Mouse (Mus musculus) thymus, postnatal 4 days (tissue): ENCODE measurements around the gene Timeless.
"Not testable (repeated sequence)": the region's sequence is repeated elsewhere in the genome, so short reads cannot be mapped to it uniquely, and the experiment has no call there.

Source experiments
- DNase-seq: peaks from one replicate; pipeline ENCODE4 v3.0.0; 2021

Timeless gene

DNA sequence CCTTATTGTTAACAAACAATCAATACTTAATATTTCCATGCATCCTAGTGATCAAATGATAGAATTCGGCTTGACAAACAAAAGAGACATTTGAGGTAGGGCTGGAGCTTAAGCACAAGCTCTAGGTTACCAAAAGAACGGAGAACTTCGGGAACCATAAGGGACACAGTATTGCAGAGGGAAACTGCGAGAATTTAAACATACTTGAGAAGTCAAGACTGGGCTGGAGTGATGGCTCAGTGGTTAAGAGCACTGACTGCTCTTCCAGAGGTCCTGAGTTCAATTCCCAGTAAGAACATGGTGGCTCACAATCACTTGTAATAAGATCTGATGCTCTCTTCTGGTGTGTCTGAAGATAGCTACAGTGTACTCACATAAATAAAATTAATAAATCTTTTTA lies 17.8 kb upstream of the Timeless start:
- DNase-seq, result not testable (repeated sequence)

DNA sequence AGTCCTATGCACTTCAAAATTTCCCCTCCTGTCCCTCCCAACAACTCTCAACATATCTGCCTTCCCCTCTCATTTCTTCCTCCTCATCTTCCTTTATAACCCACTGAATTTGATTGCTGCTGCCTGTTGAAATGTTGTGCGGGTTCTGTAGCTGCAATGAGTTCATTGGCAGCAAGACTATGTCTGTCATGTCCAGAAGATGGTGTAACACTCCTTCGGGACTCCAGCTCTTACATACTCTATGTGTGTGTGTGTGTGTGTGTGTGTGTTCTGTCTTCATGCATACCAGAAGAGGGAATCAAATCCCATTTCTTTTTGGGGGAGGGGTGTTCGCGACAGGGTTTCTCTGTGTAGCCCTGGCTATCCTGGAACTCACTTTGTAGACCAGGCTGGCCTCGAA lies 16.9 kb upstream of the Timeless start:
- DNase-seq, result no peak

DNA sequence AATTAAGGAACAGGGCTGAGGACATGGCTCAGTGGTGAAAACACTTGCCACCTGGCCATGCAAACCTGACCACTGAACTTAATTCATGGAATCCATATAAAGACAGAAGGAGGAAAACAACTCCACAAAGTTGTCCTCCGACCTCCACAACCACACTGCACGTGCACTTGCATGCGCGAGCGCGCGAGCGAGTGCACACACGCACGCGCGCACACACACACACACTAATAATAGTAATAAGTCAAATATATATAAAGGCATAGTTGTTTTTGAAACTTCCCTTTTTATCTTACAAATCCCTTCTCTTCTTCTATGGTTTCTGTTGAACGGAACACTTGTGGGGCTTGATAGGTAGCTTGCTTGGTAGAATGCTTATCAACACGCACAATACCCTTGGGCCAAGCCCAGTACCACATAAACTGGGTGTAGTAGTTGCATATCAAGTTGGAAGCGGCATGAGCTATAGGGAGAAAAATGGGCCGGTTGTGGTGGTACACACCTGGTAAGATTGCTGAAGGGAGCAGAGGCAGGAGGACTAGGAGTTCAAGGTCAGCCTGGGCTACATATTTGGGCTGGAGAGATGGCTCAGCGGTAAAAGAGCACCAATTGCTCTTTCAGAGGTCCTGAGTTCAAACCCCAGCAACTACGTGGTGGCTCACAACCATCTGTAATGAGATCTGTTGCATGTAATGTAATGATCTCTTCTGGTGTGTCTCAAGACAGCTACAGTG lies 13.3 kb upstream of the Timeless start:
- no peak for DNase-seq

DNA sequence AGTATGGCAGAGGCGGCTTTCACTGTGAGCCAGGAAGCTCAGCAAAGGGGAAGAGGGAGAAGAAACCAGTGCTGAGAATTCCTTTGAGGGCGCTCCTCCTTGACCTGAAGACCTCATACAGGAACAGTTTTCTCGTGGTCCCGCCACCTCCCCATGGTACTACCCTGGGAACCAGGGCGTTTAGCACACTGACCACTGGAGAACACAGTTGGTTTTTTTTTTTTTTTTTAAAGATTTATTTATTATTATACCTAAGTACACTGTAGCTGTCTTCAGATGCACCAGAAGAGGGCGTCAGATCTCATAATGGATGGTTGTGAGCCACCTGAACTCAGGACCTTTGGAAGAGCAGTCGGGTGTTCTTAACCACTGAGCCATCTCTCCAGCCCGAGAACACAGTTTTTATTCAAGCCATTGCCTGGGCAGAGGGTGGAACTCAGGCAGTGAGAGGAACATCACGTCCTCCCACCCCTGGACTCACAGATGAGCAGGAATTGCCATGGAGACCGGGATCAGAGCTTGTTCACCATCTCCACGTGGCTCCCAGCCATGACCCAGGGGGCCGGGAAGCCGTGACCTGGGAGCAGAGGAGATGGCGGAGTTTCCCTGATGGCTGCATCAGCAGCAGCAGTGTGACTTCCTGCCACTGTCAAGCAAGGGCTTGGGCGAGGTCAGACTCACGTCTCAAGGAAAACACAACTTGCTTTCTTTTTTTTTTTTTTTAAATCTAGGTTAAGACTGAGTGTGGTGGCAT lies 10.2 kb upstream of the Timeless start:
- DNase-seq, result peak; percentile 30

DNA sequence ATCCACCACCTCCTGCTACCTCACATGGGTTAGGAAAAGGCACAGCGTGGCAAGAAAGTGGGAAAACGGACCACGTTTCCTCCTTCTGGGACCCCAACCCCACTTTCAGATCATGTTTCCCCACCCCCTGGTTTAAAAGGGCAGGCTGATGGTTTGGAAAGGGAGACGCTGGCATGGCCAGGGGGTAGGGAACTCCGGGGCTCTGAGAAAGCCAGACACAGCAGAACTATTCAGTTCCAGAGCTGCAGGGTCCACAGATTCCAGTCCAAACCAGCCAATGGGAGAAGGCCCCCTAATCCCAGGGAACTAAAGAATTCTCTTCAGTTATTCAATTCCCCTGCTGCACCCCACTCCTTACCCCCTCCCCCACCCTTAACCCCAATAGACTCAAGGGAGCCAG lies 6.8 kb upstream of the Timeless start:
- no peak for DNase-seq

DNA sequence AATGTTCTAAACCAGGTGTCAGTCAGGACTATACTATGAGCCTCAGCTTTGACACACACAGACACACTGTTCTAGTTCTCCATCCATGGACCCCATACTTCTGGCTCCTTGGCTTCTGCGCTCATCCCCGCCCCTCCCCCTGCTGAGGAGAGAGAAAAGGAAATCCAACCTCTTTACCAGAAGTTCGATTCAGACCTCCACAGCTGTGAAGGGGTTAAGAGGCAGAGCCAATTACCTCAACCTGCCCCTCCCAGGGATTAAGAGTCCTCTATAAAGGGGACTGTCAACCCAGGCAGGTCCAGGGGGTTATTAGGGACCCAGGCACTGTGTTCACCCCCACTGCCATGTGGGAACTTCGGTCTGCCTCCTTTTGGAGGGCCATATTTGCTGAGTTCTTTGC lies 6.3 kb upstream of the Timeless start, which contains the start of gene Mip:
Gene Mip, plus strand, starts transcription at position 301 of the 400 bp plus-strand sequence.
- no peak for DNase-seq

DNA sequence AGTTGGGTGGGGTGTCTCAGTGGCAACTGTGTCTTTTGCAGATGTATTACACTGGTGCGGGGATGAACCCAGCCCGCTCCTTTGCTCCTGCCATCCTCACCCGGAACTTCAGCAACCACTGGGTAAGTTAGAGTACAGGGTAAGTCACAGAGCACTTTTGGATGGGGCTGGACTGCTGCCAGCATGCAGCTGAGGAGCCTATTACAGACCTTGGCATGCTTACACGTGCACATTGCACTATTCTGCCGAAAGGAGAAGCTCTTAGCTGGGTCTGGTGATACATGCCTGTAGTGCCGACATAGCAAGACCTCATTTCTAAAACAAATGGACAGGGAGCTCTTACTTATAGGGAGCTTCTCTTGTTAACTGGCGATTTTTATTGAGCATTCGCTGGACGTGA lies 4.3 kb upstream of the Timeless start:
- DNase-seq, result no peak

DNA sequence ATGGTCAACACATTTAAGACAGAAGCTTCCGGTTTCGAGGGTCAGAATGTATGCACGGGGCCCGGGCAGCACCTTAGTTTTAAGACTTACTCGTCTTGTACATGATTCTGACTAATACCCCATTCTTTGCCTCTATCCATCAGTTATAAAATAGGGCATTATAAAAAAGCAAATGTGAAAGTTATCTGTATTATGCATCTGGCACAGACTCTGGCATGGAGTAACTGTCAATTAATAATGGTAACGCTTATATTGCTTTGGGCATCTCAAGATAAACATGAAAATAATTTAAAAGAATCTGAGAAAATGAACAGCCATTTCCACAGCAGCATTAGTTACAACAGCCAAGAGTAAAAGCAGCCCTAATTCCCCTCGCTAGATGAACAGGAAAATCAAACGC lies 3.9 kb upstream of the Timeless start:
- no peak for DNase-seq

DNA sequence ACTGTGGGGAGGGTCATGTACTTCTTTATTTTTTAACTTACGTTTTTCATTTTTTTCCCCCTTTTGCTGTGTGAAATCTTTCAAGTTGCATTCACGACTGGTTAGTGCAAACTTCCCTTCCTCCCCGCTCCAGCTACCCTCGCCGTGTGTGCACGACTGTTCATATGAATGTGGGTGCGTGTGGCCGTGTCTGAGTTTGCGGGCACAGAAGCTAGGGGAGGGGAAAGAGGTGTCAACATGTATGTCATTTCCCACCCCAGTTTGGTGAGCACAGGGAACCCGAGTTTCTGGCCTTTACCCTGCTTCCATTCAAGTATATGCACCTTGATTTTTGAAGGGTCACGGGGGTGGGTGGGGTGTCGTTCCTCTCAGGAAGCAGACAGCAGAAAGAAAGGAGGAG lies 1.3 kb upstream of the Timeless start:
- peak; percentile 48 for DNase-seq

DNA sequence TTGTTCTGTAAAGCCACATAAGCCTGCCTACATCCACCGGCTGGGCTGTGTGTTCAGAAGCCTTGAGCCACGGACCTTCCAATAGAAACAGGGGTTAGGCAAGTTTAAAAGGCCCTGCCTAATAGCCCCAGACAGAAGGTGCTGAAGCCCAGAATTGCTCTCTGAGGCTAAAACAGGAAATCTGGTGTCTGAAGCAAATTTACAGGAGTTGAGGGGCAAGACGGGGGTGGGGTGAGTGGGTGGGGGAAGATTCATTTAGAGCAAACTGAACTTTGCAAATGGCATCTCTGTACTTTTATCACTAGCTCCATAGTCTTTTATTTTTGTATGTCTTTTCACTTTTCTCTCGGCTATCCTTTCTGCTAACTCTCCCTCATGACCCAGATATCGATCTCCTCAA lies 719 bp upstream of the Timeless start:
- peak; percentile 30 for DNase-seq

DNA sequence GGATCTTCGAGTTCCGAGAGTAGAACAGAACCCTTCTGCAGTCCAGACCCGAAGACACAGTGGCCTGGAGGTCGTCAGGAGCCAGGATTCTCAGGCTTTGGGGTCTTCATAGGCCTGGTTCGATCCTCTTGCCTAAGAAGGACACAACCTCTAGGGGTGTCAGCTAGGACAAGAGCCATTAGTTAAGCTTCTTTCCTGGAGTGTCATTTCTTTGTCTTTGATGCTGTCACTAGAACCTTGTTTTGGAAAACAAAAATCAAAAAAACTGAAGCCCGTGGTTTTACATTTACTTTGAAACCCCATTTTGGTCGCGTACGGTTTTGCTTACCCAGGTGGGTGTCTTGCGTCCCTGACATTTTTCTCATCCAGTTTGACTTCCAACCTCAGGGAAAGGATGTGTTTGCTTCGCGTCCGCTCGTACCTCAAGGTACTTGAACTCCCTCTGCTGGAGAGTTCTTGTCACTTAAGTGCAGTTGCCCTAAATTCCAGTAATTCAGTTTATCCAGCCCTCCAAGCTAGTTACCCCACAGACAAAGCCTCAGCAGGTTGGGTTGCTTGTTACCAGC lies 638 bp downstream of the Timeless start:
- peak; percentile 54 for DNase-seq

DNA sequence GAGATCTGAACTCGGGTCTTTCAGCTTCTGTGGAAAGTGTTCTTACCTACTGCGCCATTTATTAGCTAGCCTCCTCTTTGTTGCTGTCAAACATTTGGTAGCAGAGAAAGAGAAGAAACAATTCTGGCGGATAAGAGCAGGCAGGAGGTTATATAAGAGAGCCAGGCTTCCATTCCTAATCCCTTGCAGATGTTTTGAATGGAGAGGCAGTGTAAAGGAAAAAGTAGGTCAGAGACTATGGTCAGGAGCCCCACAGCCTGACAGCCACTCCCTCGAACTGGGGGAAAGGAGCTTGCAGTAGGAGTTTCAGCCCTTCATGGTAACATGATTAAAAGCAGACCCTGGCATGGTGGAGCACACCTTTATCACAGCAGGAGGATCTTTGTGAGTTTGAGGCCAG lies 4.5 kb downstream of the Timeless start:
- no peak for DNase-seq

DNA sequence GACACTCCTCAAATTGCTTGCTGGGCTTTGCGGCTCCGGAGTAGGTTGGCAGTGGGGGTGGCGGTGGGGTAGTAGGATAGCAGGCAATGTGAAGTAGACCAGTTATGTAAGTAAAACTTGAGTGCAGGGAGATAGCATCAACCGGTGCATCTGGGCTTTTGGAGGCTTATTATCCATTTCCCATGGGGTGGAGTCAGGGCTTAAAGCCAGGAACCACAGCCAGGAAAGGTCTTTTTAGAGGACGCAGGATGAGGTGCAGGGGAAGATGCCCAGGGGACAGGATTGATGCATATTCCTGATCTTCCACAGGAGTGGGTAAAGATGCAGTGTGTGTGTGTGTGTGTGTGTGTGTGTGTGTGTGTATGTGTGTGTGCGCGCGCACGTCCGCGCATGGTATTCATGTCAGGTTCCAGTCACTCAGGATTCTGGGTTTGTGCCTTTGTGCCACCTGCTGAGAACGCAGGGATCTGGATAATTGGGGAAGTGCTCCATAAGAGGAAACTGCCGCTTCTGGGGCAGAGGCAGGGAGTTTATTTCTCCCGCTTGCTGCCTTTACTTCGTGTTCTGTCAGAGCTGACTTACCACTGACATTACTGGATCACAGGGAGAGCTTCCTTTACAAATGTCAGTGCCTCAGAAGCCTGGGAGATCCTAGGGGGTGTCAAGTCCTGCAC lies 6.1 kb downstream of the Timeless start:
- DNase-seq, result no peak

DNA sequence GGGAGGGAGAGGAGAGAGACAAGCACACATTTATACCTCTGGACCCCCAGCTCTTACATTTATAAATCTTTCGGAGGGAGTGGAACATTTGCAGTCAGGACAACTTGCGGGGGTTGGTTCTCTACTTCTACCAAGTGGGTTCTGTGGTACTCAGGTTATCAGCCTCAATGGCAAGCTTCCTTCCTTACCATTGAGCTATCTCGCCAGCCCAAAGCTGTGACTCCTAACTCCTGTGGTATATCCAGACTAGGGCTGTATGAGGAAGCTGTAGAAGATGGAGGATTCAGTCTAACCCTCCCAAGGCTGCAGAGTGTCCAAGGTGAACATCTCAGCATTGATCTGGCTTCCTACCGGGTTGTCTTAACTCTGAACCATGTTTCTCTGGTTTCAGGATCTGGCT lies 7.3 kb downstream of the Timeless start:
- DNase-seq, result no peak

DNA sequence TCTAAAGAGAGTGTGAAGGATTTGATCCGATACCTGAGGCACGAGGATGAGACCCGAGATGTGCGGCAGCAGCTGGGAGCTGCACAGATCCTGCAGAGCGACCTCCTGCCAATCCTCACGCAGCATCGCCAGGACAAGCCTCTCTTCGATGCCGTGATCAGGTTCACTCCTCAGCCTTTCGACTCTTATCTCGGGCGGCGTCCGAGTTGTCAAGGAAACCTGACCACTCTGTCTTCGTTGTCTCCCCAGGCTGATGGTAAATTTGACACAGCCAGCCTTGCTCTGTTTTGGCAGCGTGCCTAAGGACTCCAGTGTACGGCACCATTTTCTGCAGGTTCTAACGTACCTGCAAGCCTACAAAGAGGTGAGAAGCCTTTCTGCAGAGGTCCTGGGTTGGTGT lies 8.3 kb downstream of the Timeless start:
- DNase-seq, result no peak

DNA sequence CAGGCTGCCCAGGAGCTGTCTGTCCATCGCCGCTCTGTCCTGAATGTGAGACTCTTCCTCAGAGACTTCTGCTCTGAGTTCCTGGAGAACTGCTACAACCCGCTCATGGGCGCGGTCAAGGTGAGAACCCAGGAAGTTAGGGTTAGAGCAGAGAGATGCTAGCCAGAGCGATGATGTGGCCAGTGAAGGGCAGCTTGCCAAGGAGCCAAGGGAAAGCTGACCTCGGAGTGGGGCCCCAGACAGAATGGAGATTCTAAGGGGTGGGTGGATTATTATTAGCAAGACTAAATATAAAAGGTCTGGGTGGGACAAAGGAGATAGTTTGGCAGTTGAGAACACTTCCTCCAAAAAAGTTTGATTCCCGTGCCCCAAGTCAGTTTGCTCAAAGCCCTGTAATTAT lies 11.4 kb downstream of the Timeless start:
- no peak for DNase-seq

DNA sequence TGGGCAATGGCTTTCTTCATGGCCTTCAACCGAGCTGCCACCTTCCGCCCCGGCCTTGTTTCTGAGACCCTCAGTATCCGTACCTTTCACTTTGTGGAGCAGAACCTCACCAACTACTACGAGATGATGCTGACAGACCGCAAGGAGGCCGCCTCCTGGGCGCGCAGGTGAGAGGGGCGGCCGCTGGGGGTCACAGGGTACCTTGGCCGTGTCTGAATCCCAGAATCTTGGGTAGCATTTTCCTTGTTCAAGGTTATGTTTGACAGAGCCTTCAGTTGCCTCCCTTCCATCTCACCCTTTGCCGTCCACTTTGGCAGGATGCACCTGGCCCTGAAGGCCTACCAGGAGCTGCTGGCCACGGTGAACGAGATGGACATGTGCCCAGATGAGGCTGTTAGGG lies 12.3 kb downstream of the Timeless start:
- no peak for DNase-seq

DNA sequence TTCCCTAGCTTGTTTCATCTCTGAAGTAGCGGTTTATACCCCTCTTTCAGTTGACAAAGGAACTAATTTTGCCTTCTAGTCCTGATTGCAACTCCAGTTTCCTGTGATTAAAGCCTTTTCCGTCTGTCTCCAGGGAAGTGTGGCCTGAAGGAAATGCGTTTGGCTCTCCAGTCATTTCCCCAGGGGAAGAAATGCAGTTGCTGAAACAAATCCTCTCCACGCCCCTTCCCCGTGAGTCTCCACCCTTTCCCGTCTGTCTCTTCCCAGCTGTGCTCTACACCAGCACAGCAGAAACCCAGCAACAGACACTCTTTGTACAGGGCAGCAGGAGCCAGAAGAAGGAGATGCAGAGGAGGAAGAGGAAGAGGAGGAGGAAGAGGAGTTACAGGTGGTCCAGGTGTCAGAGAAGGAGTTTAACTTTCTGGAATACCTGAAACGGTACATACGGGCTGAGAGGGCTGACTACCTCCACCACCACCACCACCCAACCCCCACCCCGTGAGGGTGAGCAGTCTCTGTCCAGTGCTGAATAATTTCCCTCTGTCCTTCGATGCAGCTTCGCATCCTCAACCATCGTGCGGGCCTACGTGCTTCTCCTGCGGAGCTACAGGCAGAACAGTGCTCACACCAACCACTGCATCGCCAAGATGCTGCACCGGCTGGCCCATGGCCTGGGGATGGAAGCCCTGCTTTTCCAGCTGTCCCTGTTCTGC lies 15.3 kb downstream of the Timeless start:
- no peak for DNase-seq

DNA sequence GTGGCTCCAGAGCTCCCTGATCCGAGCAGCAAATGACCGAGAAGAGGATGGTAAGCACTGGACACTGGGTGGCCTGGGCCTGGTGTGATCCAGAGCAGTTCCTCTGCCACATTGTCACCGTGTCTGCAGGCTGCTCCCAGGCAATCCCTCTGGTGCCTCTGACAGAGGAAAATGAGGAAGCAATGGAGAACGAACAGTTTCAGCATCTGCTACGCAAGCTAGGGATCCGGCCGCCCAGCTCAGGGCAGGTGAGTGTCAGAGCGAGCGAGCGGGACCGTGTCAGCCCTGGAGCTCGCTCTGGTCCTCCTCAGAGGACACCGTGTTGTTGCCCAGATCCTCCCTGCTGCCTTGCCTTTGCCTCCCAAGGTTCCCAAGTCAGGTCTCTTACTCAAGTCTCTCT lies 18.7 kb downstream of the Timeless start:
- DNase-seq, result no peak

DNA sequence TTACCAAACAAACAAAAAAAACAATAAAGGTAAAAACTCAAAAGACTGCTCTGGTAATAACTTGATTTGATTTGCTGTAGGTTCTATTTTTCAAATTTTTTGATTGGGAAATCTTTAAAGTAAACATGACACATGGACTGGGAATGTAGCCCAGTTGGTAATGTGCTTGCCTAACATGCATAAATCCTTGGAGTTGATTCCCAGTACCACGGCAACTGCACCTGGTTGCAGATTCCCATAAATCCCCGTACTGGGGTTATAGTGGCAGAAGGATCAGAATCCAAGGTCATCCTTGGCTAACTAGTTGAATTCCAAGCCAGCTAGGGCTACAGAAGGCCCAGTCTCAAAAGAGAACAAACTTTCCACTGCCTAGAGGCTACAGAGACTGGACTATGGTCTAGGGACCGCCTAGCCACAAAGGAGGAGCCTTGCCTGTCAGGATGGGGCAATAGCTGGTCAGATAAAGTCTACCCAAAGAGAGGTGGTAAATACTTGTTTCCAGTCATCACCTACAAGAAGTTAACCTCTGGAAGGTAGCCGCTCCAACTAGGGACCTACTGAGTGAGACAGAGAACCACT lies 21.9 kb downstream of the Timeless start, which contains the start of gene Apon:
Gene Apon, plus strand, starts transcription at position 420 of the 579 bp plus-strand sequence.
- no peak for DNase-seq

DNA sequence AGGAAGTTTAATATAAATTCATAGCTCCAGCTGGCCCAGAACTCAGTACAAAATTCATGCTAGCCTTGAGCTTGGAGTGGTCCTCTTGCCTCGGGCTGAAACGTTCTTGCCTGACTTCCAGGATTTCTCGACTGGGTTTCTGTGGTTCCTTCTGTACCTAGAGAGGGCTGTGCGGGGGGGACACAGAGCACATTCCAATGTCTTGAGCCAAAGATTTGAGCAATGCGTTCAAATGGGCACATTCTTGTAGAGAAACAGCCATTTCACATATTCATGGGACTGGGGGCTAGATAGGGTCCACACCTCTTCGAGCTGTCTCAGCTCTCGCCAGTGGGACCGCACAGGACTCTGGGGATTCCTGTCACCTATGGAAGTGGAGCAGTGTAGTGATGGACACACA lies 24.1 kb downstream of the Timeless start:
- no peak for DNase-seq

DNA sequence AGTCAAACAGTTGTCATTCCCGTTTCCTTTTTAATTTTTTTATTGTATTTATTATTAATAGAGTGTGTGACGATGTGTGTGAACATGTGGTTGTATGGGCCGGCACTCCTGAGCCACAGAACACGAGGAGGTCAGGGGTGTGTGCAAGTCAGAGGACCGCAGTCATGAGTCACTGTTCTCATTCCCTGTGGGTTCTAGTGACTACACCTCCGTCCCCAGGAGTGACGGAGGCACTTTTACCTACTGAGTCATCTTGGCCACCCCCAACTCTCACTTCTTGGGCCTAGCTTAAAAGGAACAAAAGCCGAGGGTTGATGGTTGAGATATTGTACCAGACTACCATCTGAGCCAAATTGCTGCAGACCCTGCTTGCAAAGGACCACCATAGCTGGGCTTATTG lies 24.5 kb downstream of the Timeless start:
- no peak for DNase-seq

DNA sequence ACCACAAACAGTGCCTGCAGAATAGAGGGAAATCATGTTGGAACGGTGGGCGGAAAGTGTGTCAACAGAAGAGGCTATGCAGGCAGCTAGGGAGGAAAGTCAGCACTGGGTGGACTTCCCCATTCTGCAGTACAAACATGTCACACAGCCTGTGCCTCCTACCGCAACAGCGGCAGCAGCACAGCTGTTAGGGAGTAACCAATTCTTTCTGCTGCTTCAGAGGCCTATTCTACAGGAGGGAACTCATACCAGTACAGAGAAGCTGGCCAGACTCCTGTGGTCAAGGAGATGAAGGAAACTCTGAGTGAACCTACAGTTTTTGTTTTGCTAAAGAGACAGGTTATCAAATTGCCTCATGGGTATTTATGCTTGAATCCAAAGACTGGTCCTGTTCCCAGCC lies 27.1 kb downstream of the Timeless start:
- peak; percentile 39 for DNase-seq
